Mouse (Mus musculus): Measurements from ENCODE around the gene Olfr763.

DNA sequence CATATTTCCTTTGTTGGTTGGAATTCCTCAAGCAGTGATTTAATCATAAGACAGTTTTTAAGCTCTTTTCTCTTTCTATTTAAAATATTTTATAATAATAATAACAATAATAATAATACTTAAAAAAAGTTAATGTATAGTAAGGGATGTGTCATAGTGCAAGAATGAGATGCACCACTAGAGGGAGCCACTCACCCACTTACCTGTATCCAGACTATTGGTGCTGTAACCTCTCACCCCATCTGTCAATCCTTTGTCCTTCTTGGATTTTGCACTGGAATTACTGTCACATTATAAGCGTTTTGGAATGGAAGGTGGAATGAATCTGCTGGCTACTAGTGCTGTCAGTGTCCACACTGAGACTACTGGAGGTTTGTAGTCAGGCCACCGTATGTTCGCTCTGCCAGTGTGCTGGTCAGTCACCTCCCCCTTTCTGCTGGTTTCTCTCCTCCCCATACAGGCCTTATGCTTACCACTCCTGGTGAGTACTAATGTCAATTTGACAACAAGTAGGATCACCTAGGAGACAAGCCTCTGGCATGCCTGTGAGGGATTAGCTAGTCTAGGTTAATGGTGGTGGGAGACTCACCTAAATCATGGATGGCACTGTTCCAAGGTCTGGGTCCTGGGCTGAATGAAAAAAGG, 15.5 kb downstream of the Olfr763 start:
- TF ChIP-seq POLR2A (IDR thresholded peaks at IDR 0.05; ENCODE audit: borderline replicate concordance, control insufficient read depth, low read depth, low read length) (no peak), CTCF (IDR thresholded peaks at IDR 0.05; ENCODE audit: control insufficient read depth, insufficient read depth, low read length) (0 out of 2 replicates have a peak, but pooled peaks have one; percentile 16)

Data from bone marrow, adult 2 months (tissue).